Mouse (Mus musculus) liver, adult 2 months (tissue): ENCODE measurements around the gene Pgp.

Experiments used
- CTCF ChIP-seq: fragments of 200-500 bp; IDR thresholded peaks from 2 replicates; pipeline ENCODE4 v1.5.1; 2011; ENCODE audit warnings: low read depth, low read length, control low read depth
- POLR2A ChIP-seq: fragments of 200-500 bp; IDR thresholded peaks from 2 replicates; pipeline ENCODE4 v1.6.1; 2011; ENCODE audit warnings: low read length, control low read depth; ENCODE audit not compliant: insufficient read depth; ENCODE audit errors: extremely low read depth

DNA sequence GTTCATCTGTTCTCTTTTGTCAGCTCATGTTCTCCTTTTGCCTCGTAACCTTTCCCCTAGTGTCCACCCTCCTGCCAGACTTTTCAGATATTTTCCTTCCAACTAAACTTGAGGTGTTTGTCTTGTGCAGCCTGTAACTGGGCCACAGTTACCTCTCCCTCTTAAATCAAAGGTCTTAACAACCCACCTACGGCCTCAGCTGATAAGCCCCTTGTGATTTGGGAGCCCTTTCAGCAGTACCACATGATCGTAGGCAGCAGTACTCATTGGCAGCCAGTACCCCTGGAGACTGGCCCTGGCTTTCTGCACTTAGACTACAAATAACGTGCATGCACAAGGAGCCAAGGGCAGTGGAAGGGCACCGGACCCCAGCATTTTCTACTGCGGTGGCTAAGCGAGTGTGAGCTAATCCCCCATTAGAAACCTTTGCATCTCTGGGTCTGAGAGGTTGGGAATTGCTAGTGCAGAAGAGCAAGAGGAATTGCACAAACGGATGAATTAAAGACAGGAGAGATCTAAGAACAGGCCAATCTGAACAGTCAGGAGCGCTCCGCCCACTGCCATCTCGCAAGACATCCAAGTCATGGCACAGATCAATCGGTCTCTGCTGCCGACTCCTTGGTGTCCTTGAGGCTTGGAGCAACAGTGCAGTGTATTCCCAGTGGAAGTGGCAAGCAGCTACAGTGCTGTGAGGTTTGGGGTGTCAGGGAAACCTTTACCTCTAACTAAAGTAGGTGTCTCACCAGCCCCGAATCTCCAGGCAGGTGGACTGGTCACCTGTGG is 40.8 kb upstream of the Pgp start:
- TF ChIP-seq CTCF (no peak), POLR2A (no peak)
